Mouse (Mus musculus): ENCODE measurements around the gene N6amt1.
A peak's percentile ranks its signal among the peaks of the same experiment; 100 is the strongest.

The N6amt1 gene

GRCm38 (mm10) chr16:87354075-87354583 lies at the start of gene N6amt1:
Gene N6amt1 (plus strand): TSS chr16:87354185.
- peak; percentile 94 for DNase-seq (ENCODE audit: low spot score)

- no peak for DNase-seq (ENCODE audit: low spot score)
These were observed 48.6 kb upstream of the N6amt1 start for GRCm38 (mm10) chr16:87305251-87306011.

- no peak for DNase-seq (ENCODE audit: low spot score)
These were observed 46.8 kb upstream of the N6amt1 start for GRCm38 (mm10) chr16:87307109-87307735.

- no peak for DNase-seq (ENCODE audit: low spot score)
These were observed 43.3 kb upstream of the N6amt1 start for GRCm38 (mm10) chr16:87310659-87311058.

- no peak for DNase-seq (ENCODE audit: low spot score)
These were observed 35.7 kb upstream of the N6amt1 start for GRCm38 (mm10) chr16:87318200-87318811.

- no peak for DNase-seq (ENCODE audit: low spot score)
These were observed 35.0 kb upstream of the N6amt1 start for GRCm38 (mm10) chr16:87318998-87319397.

- no peak for DNase-seq (ENCODE audit: low spot score)
These were observed 34.3 kb upstream of the N6amt1 start for GRCm38 (mm10) chr16:87319541-87320251.

- DNase-seq (ENCODE audit: low spot score) = no peak
These were observed 33.8 kb upstream of the N6amt1 start for GRCm38 (mm10) chr16:87320252-87320555.

GRCm38 (mm10) chr16:87324571-87324970 lies 29.4 kb upstream of the N6amt1 start:
- peak; percentile 54 for DNase-seq (ENCODE audit: low spot score)

- DNase-seq (ENCODE audit: low spot score) = no peak
These were observed 24.0 kb upstream of the N6amt1 start for GRCm38 (mm10) chr16:87329986-87330385.

- DNase-seq (ENCODE audit: low spot score) = no peak
These were observed 19.2 kb upstream of the N6amt1 start for GRCm38 (mm10) chr16:87334756-87335155.

GRCm38 (mm10) chr16:87341043-87341572 lies 12.9 kb upstream of the N6amt1 start:
- no peak for DNase-seq (ENCODE audit: low spot score)

- no peak for DNase-seq (ENCODE audit: low spot score)
These were observed 5.9 kb upstream of the N6amt1 start for GRCm38 (mm10) chr16:87348133-87348532.

GRCm38 (mm10) chr16:87351386-87352105 lies 2.4 kb upstream of the N6amt1 start:
- no peak for DNase-seq (ENCODE audit: low spot score)

GRCm38 (mm10) chr16:87353605-87354004 lies 380 bp upstream of the N6amt1 start:
- no peak for DNase-seq (ENCODE audit: low spot score)

GRCm38 (mm10) chr16:87354748-87355147 lies 763 bp downstream of the N6amt1 start:
- no peak for DNase-seq (ENCODE audit: low spot score)

GRCm38 (mm10) chr16:87360096-87360495 lies 6.1 kb downstream of the N6amt1 start:
- no peak for DNase-seq (ENCODE audit: low spot score)

GRCm38 (mm10) chr16:87364231-87364630 lies 10.2 kb downstream of the N6amt1 start:
- DNase-seq (ENCODE audit: low spot score) = no peak

GRCm38 (mm10) chr16:87366035-87366434 lies 12.1 kb downstream of the N6amt1 start:
- DNase-seq (ENCODE audit: low spot score) = no peak

GRCm38 (mm10) chr16:87366445-87366844 lies 12.5 kb downstream of the N6amt1 start:
- no peak for DNase-seq (ENCODE audit: low spot score)

GRCm38 (mm10) chr16:87382996-87383395 lies 29.0 kb downstream of the N6amt1 start:
- DNase-seq (ENCODE audit: low spot score) = no peak

GRCm38 (mm10) chr16:87384366-87384765 lies 30.4 kb downstream of the N6amt1 start:
- no peak for DNase-seq (ENCODE audit: low spot score)
